Mouse (Mus musculus) layer of hippocampus, adult 9-10 months (tissue): ENCODE results near the gene Cped1.

Source experiments
- DNase-seq: peaks from one replicate; pipeline ENCODE4 v3.0.0; 2022; ENCODE audit warnings: low spot score

The Cped1 gene

GRCm38 (mm10) chr6:21985732-21986540 is at the start of gene Cped1:
TSS of gene Cped1 (plus strand) at chr6:21985916.
- DNase-seq = no peak

GRCm38 (mm10) chr6:21937981-21938635 is 47.6 kb upstream of the Cped1 start:
- DNase-seq = no peak

- DNase-seq = peak; percentile 98
Observed at GRCm38 (mm10) chr6:21949226-21949731, 36.4 kb upstream of the Cped1 start, which contains the start of gene Ing3. TSS of gene Ing3 (plus strand) at chr6:21949571.

- peak; percentile 95 for DNase-seq
Observed at GRCm38 (mm10) chr6:21949771-21950448, 35.8 kb upstream of the Cped1 start.

- no peak for DNase-seq
Observed at GRCm38 (mm10) chr6:21950676-21951075, 35.0 kb upstream of the Cped1 start.

- DNase-seq = no peak
Observed at GRCm38 (mm10) chr6:21955468-21955867, 30.2 kb upstream of the Cped1 start.

GRCm38 (mm10) chr6:21958922-21959321 is 26.8 kb upstream of the Cped1 start:
- DNase-seq = no peak

- no peak for DNase-seq
Observed at GRCm38 (mm10) chr6:21959909-21960308, 25.8 kb upstream of the Cped1 start.

- DNase-seq = no peak
Observed at GRCm38 (mm10) chr6:21977532-21977931, 8.2 kb upstream of the Cped1 start.

- DNase-seq = no peak
Observed at GRCm38 (mm10) chr6:21981114-21981513, 4.6 kb upstream of the Cped1 start.

- DNase-seq = peak; percentile 31
Observed at GRCm38 (mm10) chr6:21984990-21985731, 555 bp upstream of the Cped1 start.

GRCm38 (mm10) chr6:21986660-21987331 is 1.1 kb downstream of the Cped1 start:
- DNase-seq = no peak

- no peak for DNase-seq
Observed at GRCm38 (mm10) chr6:21987554-21987953, 1.8 kb downstream of the Cped1 start.

- no peak for DNase-seq
Observed at GRCm38 (mm10) chr6:21988296-21988695, 2.6 kb downstream of the Cped1 start.

- DNase-seq = no peak
Observed at GRCm38 (mm10) chr6:21989081-21989480, 3.4 kb downstream of the Cped1 start.

- DNase-seq = no peak
Observed at GRCm38 (mm10) chr6:21990181-21991135, 4.7 kb downstream of the Cped1 start.

- DNase-seq = no peak
Observed at GRCm38 (mm10) chr6:21991151-21991550, 5.4 kb downstream of the Cped1 start.

- DNase-seq = no peak
Observed at GRCm38 (mm10) chr6:21993070-21993469, 7.4 kb downstream of the Cped1 start.

- no peak for DNase-seq
Observed at GRCm38 (mm10) chr6:21998131-21998530, 12.4 kb downstream of the Cped1 start.

- no peak for DNase-seq
Observed at GRCm38 (mm10) chr6:21999025-21999424, 13.3 kb downstream of the Cped1 start.
